Mouse (Mus musculus): Measurements from ENCODE around the gene Fut2. TPM values are rescaled to one million over a fixed set of nuclear protein-coding genes. Genes with fewer than 3 reads are reported as not detected.
A peak's percentile ranks its signal among the peaks of the same experiment; 100 is the strongest.

Gene Fut2
- polyA plus RNA-seq, 1 experiment from 2014 or later, result 0.19 TPM

GRCm38 (mm10) chr7:45709677-45710355, 43.6 kb upstream of the Fut2 start:
- Histone ChIP-seq H3K4me2 (ENCODE audit: low read length) (no peak overlapping the region), H3K36me3 (ENCODE audit: control insufficient read depth, insufficient read depth, low read length) (peaks cover 30% of the 10 kb centered on the region), H3K4me1 (ENCODE audit: control insufficient read depth, insufficient read depth, low read depth, low read length) (peaks cover 59% of the 10 kb centered on the region), H3K9me3 (ENCODE audit: control insufficient read depth, low read length) (no peaks in the 10 kb centered on the region), H3K27me3 (replicated peaks; ENCODE audit: control insufficient read depth, insufficient read depth, low read length) (no peaks in the 10 kb centered on the region), H3K9ac (ENCODE audit: low read depth, low read length) (0 out of 2 replicates have a peak overlapping the region, but pooled peaks have one; percentile 13), H3K27ac (ENCODE audit: low read depth, low read length) (peak overlapping the region; percentile 54; the same call in 1 of the 2 replicates), H3K4me3 (ENCODE audit: low read length) (no peak overlapping the region)
- no peak for ATAC-seq
- 62% methylated on average over 14 of the region's 14 CpGs for WGBS

- Histone ChIP-seq H3K27me3 (replicated peaks; ENCODE audit: control insufficient read depth, insufficient read depth, low read length) (no peaks in the 10 kb centered on the region), H3K4me3 (ENCODE audit: low read length) (no peak overlapping the region), H3K27ac (ENCODE audit: low read depth, low read length) (no peak overlapping the region), H3K9me3 (ENCODE audit: control insufficient read depth, low read length) (no peaks in the 10 kb centered on the region), H3K36me3 (ENCODE audit: control insufficient read depth, insufficient read depth, low read length) (peaks cover 30% of the 10 kb centered on the region), H3K4me2 (ENCODE audit: low read length) (peak overlapping the region; percentile 20; the same call in 1 of the 2 replicates), H3K4me1 (ENCODE audit: control insufficient read depth, insufficient read depth, low read depth, low read length) (peaks cover 53% of the 10 kb centered on the region), H3K9ac (ENCODE audit: low read depth, low read length) (no peak overlapping the region)
- ATAC-seq, result peak; percentile 9; the same call in 1 of the 2 replicates
- 23% methylated on average over 6 of the region's 6 CpGs for WGBS
Measured at GRCm38 (mm10) chr7:45709036-45709435, 42.8 kb upstream of the Fut2 start.

- no peak for ATAC-seq
- no peak overlapping the region for H3K4me3 ChIP-seq (ENCODE audit: low read length)
- no peak overlapping the region for H3K27ac ChIP-seq (ENCODE audit: low read depth, low read length)
- peak overlapping the region; percentile 98 for H3K4me2 ChIP-seq (ENCODE audit: low read length)
- WGBS, result 55% methylated on average over 13 of the region's 13 CpGs
- no peaks in the 10 kb centered on the region for H3K27me3 ChIP-seq (replicated peaks; ENCODE audit: control insufficient read depth, insufficient read depth, low read length)
- H3K4me1 ChIP-seq (ENCODE audit: control insufficient read depth, insufficient read depth, low read depth, low read length), result peaks cover 58% of the 10 kb centered on the region
- H3K9me3 ChIP-seq (ENCODE audit: control insufficient read depth, low read length), result no peaks in the 10 kb centered on the region
- H3K36me3 ChIP-seq (ENCODE audit: control insufficient read depth, insufficient read depth, low read length), result peaks cover 27% of the 10 kb centered on the region
- H3K9ac ChIP-seq (ENCODE audit: low read depth, low read length), result no peak overlapping the region
Measured at GRCm38 (mm10) chr7:45708221-45708761, 42.1 kb upstream of the Fut2 start.

- Histone ChIP-seq H3K9me3 (ENCODE audit: control insufficient read depth, low read length) (no peaks in the 10 kb centered on the region), H3K36me3 (ENCODE audit: control insufficient read depth, insufficient read depth, low read length) (peaks cover 19% of the 10 kb centered on the region), H3K4me2 (ENCODE audit: low read length) (peak overlapping the region; percentile 98), H3K27ac (ENCODE audit: low read depth, low read length) (peak overlapping the region; percentile 80), H3K9ac (ENCODE audit: low read depth, low read length) (peak overlapping the region; percentile 33), H3K4me3 (ENCODE audit: low read length) (peak overlapping the region; percentile 62), H3K27me3 (replicated peaks; ENCODE audit: control insufficient read depth, insufficient read depth, low read length) (no peaks in the 10 kb centered on the region), H3K4me1 (ENCODE audit: control insufficient read depth, insufficient read depth, low read depth, low read length) (peaks cover 62% of the 10 kb centered on the region)
- ATAC-seq, result no peak
- under 1% methylated on average over 27 of the region's 27 CpGs for WGBS
Measured at GRCm38 (mm10) chr7:45707375-45707967, 41.3 kb upstream of the Fut2 start.

GRCm38 (mm10) chr7:45706721-45707241, 40.6 kb upstream of the Fut2 start:
- under 1% methylated on average over 38 of the region's 45 CpGs for WGBS
- Histone ChIP-seq H3K27ac (ENCODE audit: low read depth, low read length) (peak overlapping the region; percentile 80), H3K4me1 (ENCODE audit: control insufficient read depth, insufficient read depth, low read depth, low read length) (peaks cover 62% of the 10 kb centered on the region), H3K9me3 (ENCODE audit: control insufficient read depth, low read length) (no peaks in the 10 kb centered on the region), H3K27me3 (replicated peaks; ENCODE audit: control insufficient read depth, insufficient read depth, low read length) (no peaks in the 10 kb centered on the region), H3K4me2 (ENCODE audit: low read length) (peak overlapping the region; percentile 98), H3K36me3 (ENCODE audit: control insufficient read depth, insufficient read depth, low read length) (peaks cover 13% of the 10 kb centered on the region), H3K4me3 (ENCODE audit: low read length) (peak overlapping the region; percentile 62), H3K9ac (ENCODE audit: low read depth, low read length) (peak overlapping the region; percentile 77)
- no peak for ATAC-seq

GRCm38 (mm10) chr7:45705873-45706281, 39.7 kb upstream of the Fut2 start:
- Histone ChIP-seq H3K27me3 (replicated peaks; ENCODE audit: control insufficient read depth, insufficient read depth, low read length) (no peaks in the 10 kb centered on the region), H3K9me3 (ENCODE audit: control insufficient read depth, low read length) (no peaks in the 10 kb centered on the region), H3K9ac (ENCODE audit: low read depth, low read length) (peak overlapping the region; percentile 77), H3K4me2 (ENCODE audit: low read length) (peak overlapping the region; percentile 98), H3K36me3 (ENCODE audit: control insufficient read depth, insufficient read depth, low read length) (peaks cover 4% of the 10 kb centered on the region), H3K4me1 (ENCODE audit: control insufficient read depth, insufficient read depth, low read depth, low read length) (peaks cover 67% of the 10 kb centered on the region), H3K4me3 (ENCODE audit: low read length) (peak overlapping the region; percentile 62), H3K27ac (ENCODE audit: low read depth, low read length) (no peak overlapping the region)
- under 1% methylated on average over 7 of the region's 7 CpGs for WGBS
- no peak for ATAC-seq

- 1% methylated on average over 21 of the region's 21 CpGs for WGBS
- Histone ChIP-seq H3K9me3 (ENCODE audit: control insufficient read depth, low read length) (no peaks in the 10 kb centered on the region), H3K36me3 (ENCODE audit: control insufficient read depth, insufficient read depth, low read length) (peaks cover 3% of the 10 kb centered on the region), H3K27me3 (replicated peaks; ENCODE audit: control insufficient read depth, insufficient read depth, low read length) (no peaks in the 10 kb centered on the region), H3K4me1 (ENCODE audit: control insufficient read depth, insufficient read depth, low read depth, low read length) (peaks cover 70% of the 10 kb centered on the region), H3K27ac (ENCODE audit: low read depth, low read length) (peak overlapping the region; percentile 63), H3K4me3 (ENCODE audit: low read length) (peak overlapping the region; percentile 62), H3K4me2 (ENCODE audit: low read length) (peak overlapping the region; percentile 98), H3K9ac (ENCODE audit: low read depth, low read length) (peak overlapping the region; percentile 77)
- no peak for ATAC-seq
Measured at GRCm38 (mm10) chr7:45705443-45705864, 39.3 kb upstream of the Fut2 start.

- no peaks in the 10 kb centered on the region for H3K9me3 ChIP-seq (ENCODE audit: control insufficient read depth, low read length)
- H3K4me3 ChIP-seq (ENCODE audit: low read length), result peak within 1 kb of the TSS; percentile 62
- WGBS, result 0% methylated on average over 36 of the region's 36 CpGs
- H3K4me2 ChIP-seq (ENCODE audit: low read length), result peak within 1 kb of the TSS; percentile 98
- ATAC-seq, result peak; percentile 89
- H3K36me3 ChIP-seq (ENCODE audit: control insufficient read depth, insufficient read depth, low read length), result no peaks in the 10 kb centered on the region
- H3K27me3 ChIP-seq (replicated peaks; ENCODE audit: control insufficient read depth, insufficient read depth, low read length), result no peaks in the 10 kb centered on the region
- H3K4me1 ChIP-seq (ENCODE audit: control insufficient read depth, insufficient read depth, low read depth, low read length), result peaks cover 72% of the 10 kb centered on the region
- H3K9ac ChIP-seq (ENCODE audit: low read depth, low read length), result peak within 1 kb of the TSS; percentile 77
- peak within 1 kb of the TSS; percentile 83 for H3K27ac ChIP-seq (ENCODE audit: low read depth, low read length)
Measured at GRCm38 (mm10) chr7:45704730-45705442, 38.7 kb upstream of the Fut2 start, which contains the start of gene Dbp. Dbp (plus strand) TSS chr7:45705088.
